Mouse (Mus musculus) macrophage (primary cell): Measurements from ENCODE around the gene Nipa2. TPM values are rescaled to one million over a fixed set of nuclear protein-coding genes. Genes with fewer than 3 reads are reported as not detected.

Experiments
- H3K27ac ChIP-seq: fragments of 350-480 bp; formaldehyde crosslinking; 2 replicates; pipeline ENCODE4 v1.9.0; 2021
- H3K36me3 ChIP-seq: fragments of 350-480 bp; formaldehyde crosslinking; 2 replicates; pipeline ENCODE4 v1.9.0; 2021; ENCODE audit errors: inconsistent target
- H3K4me3 ChIP-seq: fragments of 350-480 bp; formaldehyde crosslinking; 2 replicates; pipeline ENCODE4 v1.9.0; 2021; ENCODE audit errors: inconsistent target
- H3K79me2 ChIP-seq: fragments of 350-480 bp; formaldehyde crosslinking; 2 replicates; pipeline ENCODE4 v1.9.0; 2021; ENCODE audit errors: inconsistent target
- WGBS: methylation state at CpG from one replicate; pipeline ENCODE4 v1.1.7; 2026; ENCODE audit warnings: inconsistent platforms; ENCODE audit not compliant: missing documents; 5-methylcytosine and 5-hydroxymethylcytosine counted together
- polyA plus RNA-seq: library from polyadenylated mRNA; stranded (reverse); fragments of 250-400 nt; gene quantifications from 3 replicates; pipeline ENCODE4 v1.2.4, GENCODE M21; 2018; ENCODE audit warnings: inconsistent platforms

The Nipa2 gene
- polyA plus RNA-seq, 1 experiment from 2014 or later: 46.8 TPM

DNA sequence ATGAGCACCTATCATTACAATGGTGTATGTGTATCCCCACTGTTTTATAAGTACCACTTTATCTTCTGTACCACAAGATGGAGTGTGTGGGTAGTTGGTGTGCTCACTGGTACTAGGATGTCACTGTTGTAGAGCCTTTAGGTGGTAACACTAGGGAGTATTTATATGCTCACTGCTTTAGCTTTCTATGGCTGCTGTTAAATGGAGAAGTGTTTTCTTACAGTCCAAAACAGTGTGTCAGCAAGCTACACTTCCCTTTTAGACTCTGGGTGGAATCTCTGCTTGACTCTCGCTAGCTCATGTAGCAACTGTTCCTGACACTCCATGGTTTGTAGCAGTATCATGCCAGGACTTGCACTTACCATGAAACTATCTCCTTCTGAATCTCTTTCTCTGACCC is 52.8 kb downstream of the Nipa2 start:
- Histone ChIP-seq H3K4me3 (no peak overlapping the region), H3K79me2 (peaks cover 6% of the 10 kb centered on the region; the same call in 1 of the 2 replicates), H3K36me3 (peaks cover 54% of the 10 kb centered on the region), H3K27ac (peak overlapping the region; percentile 88)
- 29% methylated on average over 1 of the region's 1 CpGs for WGBS

- Histone ChIP-seq H3K36me3 (peaks cover 66% of the 10 kb centered on the region), H3K27ac (no peak overlapping the region), H3K79me2 (no peaks in the 10 kb centered on the region), H3K4me3 (no peak overlapping the region)
- 100% methylated on average over 2 of the region's 2 CpGs for WGBS
These were observed 56.8 kb downstream of the Nipa2 start for GRCm38 (mm10) chr7:55905449-55905848.

DNA sequence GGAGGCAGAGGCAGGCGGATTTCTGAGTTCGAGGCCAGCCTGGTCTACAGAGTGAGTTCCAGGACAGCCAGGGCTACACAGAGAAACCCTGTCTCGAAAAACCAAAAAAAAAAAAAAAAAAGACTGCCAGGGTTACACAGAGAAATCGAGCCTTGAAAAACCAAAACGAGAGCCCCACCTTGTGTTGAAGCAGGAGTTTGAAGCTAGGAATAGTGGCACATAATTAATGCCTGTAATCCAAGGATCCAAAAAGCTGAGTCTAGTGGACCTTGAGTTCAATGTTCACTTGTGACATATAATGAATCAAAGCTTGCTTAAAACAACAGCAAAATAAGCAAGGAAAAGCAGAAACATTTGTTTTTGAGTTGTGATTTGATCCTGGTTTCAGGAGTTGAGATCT is 58.5 kb downstream of the Nipa2 start:
- WGBS: 86% methylated on average over 2 of the region's 5 CpGs
- H3K4me3 ChIP-seq: no peak overlapping the region
- H3K79me2 ChIP-seq: no peaks in the 10 kb centered on the region
- H3K36me3 ChIP-seq: peaks cover 83% of the 10 kb centered on the region
- no peak overlapping the region for H3K27ac ChIP-seq

GRCm38 (mm10) chr7:55891797-55892196 is 70.5 kb downstream of the Nipa2 start:
- no peak overlapping the region for H3K4me3 ChIP-seq
- H3K36me3 ChIP-seq: peaks cover 77% of the 10 kb centered on the region

GRCm38 (mm10) chr7:55890731-55891130 is 71.5 kb downstream of the Nipa2 start:
- Histone ChIP-seq H3K36me3 (peaks cover 77% of the 10 kb centered on the region), H3K79me2 (peaks cover 5% of the 10 kb centered on the region; the same call in 1 of the 2 replicates)

More at GRCm38 (mm10) chr7:55891797-55892196, 70.5 kb downstream of the Nipa2 start:
- H3K79me2 ChIP-seq: peaks cover 5% of the 10 kb centered on the region; the same call in 1 of the 2 replicates
- WGBS: 98% methylated on average over 11 of the region's 11 CpGs
- H3K27ac ChIP-seq: no peak overlapping the region

DNA sequence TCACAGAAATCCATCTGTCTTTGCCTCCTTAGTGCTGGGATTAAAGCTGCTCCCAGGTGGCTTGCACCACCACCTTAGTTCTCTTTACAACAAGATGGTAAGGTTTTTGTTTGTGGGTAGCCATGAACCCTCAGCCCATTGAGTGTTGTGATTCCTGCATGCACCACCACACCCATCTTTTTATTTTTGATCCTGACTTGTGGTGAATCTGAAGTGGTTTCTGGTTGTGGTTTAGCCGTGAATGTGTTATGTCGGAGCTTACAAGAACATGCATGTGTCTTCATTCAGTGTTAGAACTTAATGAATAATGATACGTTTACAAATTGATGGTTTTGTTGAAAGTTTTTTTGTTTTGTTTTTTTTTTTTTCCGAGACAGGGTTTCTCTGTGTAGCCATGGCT is 72.3 kb downstream of the Nipa2 start:
- WGBS: 95% methylated on average over 4 of the region's 4 CpGs
- H3K36me3 ChIP-seq: peaks cover 77% of the 10 kb centered on the region
- no peak overlapping the region for H3K27ac ChIP-seq
- H3K79me2 ChIP-seq: peaks cover 5% of the 10 kb centered on the region; the same call in 1 of the 2 replicates
- H3K4me3 ChIP-seq: no peak overlapping the region

More at GRCm38 (mm10) chr7:55890731-55891130, 71.5 kb downstream of the Nipa2 start:
- H3K27ac ChIP-seq: no peak overlapping the region
- H3K4me3 ChIP-seq: no peak overlapping the region

DNA sequence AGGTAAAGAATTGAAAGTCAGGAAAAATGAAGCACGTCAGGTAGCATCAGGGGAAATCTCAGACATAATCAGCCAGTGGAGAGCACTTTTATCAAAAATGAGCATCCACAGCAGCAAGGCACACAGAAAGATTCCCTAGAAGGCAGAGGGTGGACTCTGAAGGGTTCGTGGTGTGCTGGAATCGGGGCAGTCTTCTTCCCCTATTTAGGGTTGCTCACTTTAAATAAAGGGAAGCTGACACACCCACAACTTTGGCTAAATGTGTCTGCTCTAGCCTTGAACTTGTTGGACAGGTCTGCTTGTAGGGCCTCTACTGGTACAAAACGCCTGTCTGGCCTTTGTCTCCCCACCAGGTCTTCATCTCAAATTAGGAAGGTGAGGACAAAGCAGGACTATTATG is 73.7 kb downstream of the Nipa2 start:
- H3K36me3 ChIP-seq: peaks cover 77% of the 10 kb centered on the region

More for the DNA sequence above, 73.7 kb downstream of the Nipa2 start:
- H3K4me3 ChIP-seq: no peak overlapping the region
- peaks cover 9% of the 10 kb centered on the region; the same call in 1 of the 2 replicates for H3K79me2 ChIP-seq
- WGBS: 74% methylated on average over 4 of the region's 4 CpGs
- H3K27ac ChIP-seq: no peak overlapping the region

Other genes with a start within 250 kb of the Nipa2 start
- gene Siglech, start 194.3 kb downstream of the Nipa2 start, polyA plus RNA-seq: 0.53 to 2.7 TPM (median 1.1 TPM) in 3 replicates
- gene Tubgcp5, start 168.3 kb downstream of the Nipa2 start, polyA plus RNA-seq: 9.2 to 15.7 TPM (median 14.6 TPM) in 3 replicates
- gene Cyfip1, start 120.7 kb downstream of the Nipa2 start, polyA plus RNA-seq: 87.4 to 196 TPM (median 94.6 TPM) in 3 replicates
- gene Nipa1, start 57.5 kb upstream of the Nipa2 start, polyA plus RNA-seq: 4.1 to 8.0 TPM (median 4.2 TPM) in 3 replicates
- 15.6 to 19.5 TPM (median 16.6 TPM) in 3 replicates for gene Herc2, start 87.7 kb upstream of the Nipa2 start, polyA plus RNA-seq